Mouse (Mus musculus): ENCODE measurements around the gene Nptx1.

The Nptx1 gene

GRCm38 (mm10) chr11:119547183-119547921 lies at the start of gene Nptx1:
TSS of gene Nptx1 (minus strand) at chr11:119547753.
- DNase-seq (ENCODE audit: low spot score) = no peak

GRCm38 (mm10) chr11:119593966-119594365 lies 46.4 kb upstream of the Nptx1 start:
- no peak for DNase-seq (ENCODE audit: low spot score)

- DNase-seq (ENCODE audit: low spot score) = no peak
Observed at GRCm38 (mm10) chr11:119589242-119589641, 41.7 kb upstream of the Nptx1 start.

GRCm38 (mm10) chr11:119587112-119587511 lies 39.6 kb upstream of the Nptx1 start:
- DNase-seq (ENCODE audit: low spot score) = no peak

- DNase-seq (ENCODE audit: low spot score) = no peak
Observed at GRCm38 (mm10) chr11:119586511-119586910, 39.0 kb upstream of the Nptx1 start.

GRCm38 (mm10) chr11:119577721-119578120 lies 30.2 kb upstream of the Nptx1 start:
- DNase-seq (ENCODE audit: low spot score) = no peak

- no peak for DNase-seq (ENCODE audit: low spot score)
Observed at GRCm38 (mm10) chr11:119576855-119577254, 29.3 kb upstream of the Nptx1 start.

- no peak for DNase-seq (ENCODE audit: low spot score)
Observed at GRCm38 (mm10) chr11:119572316-119573010, 24.9 kb upstream of the Nptx1 start.

GRCm38 (mm10) chr11:119566188-119566587 lies 18.6 kb upstream of the Nptx1 start:
- DNase-seq (ENCODE audit: low spot score) = no peak

- DNase-seq (ENCODE audit: low spot score) = no peak
Observed at GRCm38 (mm10) chr11:119565684-119566083, 18.1 kb upstream of the Nptx1 start.

- DNase-seq (ENCODE audit: low spot score) = no peak
Observed at GRCm38 (mm10) chr11:119565021-119565420, 17.5 kb upstream of the Nptx1 start.

GRCm38 (mm10) chr11:119564383-119564782 lies 16.8 kb upstream of the Nptx1 start:
- DNase-seq (ENCODE audit: low spot score) = no peak

- no peak for DNase-seq (ENCODE audit: low spot score)
Observed at GRCm38 (mm10) chr11:119563166-119563565, 15.6 kb upstream of the Nptx1 start.

GRCm38 (mm10) chr11:119562286-119562685 lies 14.7 kb upstream of the Nptx1 start:
- no peak for DNase-seq (ENCODE audit: low spot score)

- DNase-seq (ENCODE audit: low spot score) = no peak
Observed at GRCm38 (mm10) chr11:119558870-119559610, 11.5 kb upstream of the Nptx1 start.

- DNase-seq (ENCODE audit: low spot score) = no peak
Observed at GRCm38 (mm10) chr11:119557940-119558869, 10.7 kb upstream of the Nptx1 start.

- no peak for DNase-seq (ENCODE audit: low spot score)
Observed at GRCm38 (mm10) chr11:119555170-119555569, 7.6 kb upstream of the Nptx1 start.

- no peak for DNase-seq (ENCODE audit: low spot score)
Observed at GRCm38 (mm10) chr11:119554706-119555105, 7.2 kb upstream of the Nptx1 start.

- no peak for DNase-seq (ENCODE audit: low spot score)
Observed at GRCm38 (mm10) chr11:119552902-119553802, 5.6 kb upstream of the Nptx1 start.

- DNase-seq (ENCODE audit: low spot score) = no peak
Observed at GRCm38 (mm10) chr11:119552301-119552700, 4.7 kb upstream of the Nptx1 start.

GRCm38 (mm10) chr11:119551468-119551867 lies 3.9 kb upstream of the Nptx1 start:
- no peak for DNase-seq (ENCODE audit: low spot score)
